Mouse (Mus musculus): Measurements from ENCODE around the gene Aprt. TPM values are rescaled to one million over a fixed set of nuclear protein-coding genes. Genes with fewer than 3 reads are reported as not detected.

The Aprt gene
- total and polyA plus RNA-seq, 3 experiments, result 516 to 561 (median 524) TPM

GRCm38 (mm10) chr8:122625811-122626210, 49.1 kb upstream of the Aprt start:
- dilution Hi-C loops (cut with MboI; ENCODE audit: extremely low pct_ligation_motif_present, extremely low pct_unique_long_range_greater_than_20kb, low sequenced_read_pairs), result no loop called here

GRCm38 (mm10) chr8:122624653-122625052, 47.9 kb upstream of the Aprt start:
- TF ChIP-seq MXI1 (IDR thresholded peaks at IDR 0.05; ENCODE audit: low read depth, low read length) (no peak), UBTF (IDR thresholded peaks at IDR 0.05; ENCODE audit: low read depth, low read length) (no peak), IRF4 (IDR thresholded peaks at IDR 0.05; ENCODE audit: low read depth, low read length) (no peak), NELFE (IDR thresholded peaks at IDR 0.05; ENCODE audit: low read depth, low read length) (no peak), CTCF (conservative IDR thresholded peaks at IDR 0.05 in 1 of 2, IDR thresholded peaks at IDR 0.05 in 1 of 2; ENCODE audit: low read depth in 2 of 2, low read length in 2 of 2) (peak in 1 of 2 experiments; percentile 45; a peak in 2 of 4 replicates), KAT2A (IDR thresholded peaks at IDR 0.05; ENCODE audit: insufficient replicate concordance, low read length) (no peak), PAX5 (IDR thresholded peaks at IDR 0.05; ENCODE audit: low read length) (no peak), EP300 (IDR thresholded peaks at IDR 0.05; ENCODE audit: low read length) (no peak), ZKSCAN1 (IDR thresholded peaks at IDR 0.05; ENCODE audit: borderline replicate concordance, low read depth, low read length) (no peak), ZNF384 (IDR thresholded peaks at IDR 0.05; ENCODE audit: low read depth, low read length) (no peak), SMC3 (IDR thresholded peaks at IDR 0.05; ENCODE audit: low read depth, low read length) (peak; percentile 44), USF2 (conservative IDR thresholded peaks at IDR 0.05; ENCODE audit: low read depth, low read length) (no peak), MEF2A (IDR thresholded peaks at IDR 0.05; ENCODE audit: borderline replicate concordance, low read depth, low read length) (no peak), RAD21 (IDR thresholded peaks at IDR 0.05; ENCODE audit: low read depth, low read length) (peak; percentile 3; the same call in 1 of the 2 replicates)
- no peaks in the 10 kb centered on the region for H3K27me3 ChIP-seq (replicated peaks)
- dilution Hi-C loops (cut with MboI; ENCODE audit: extremely low pct_ligation_motif_present, extremely low pct_unique_long_range_greater_than_20kb, low sequenced_read_pairs) (no loop called here), in situ Hi-C loops (cut with MboI; ENCODE audit: low pct_ligation_motif_present, low pct_unique_long_range_greater_than_20kb, low sequenced_read_pairs) (loop anchor here (5.0 kb wide), 1 partner anchor 203 kb away; no protein-coding TSS in a partner anchor)
- H3K9me3 ChIP-seq (replicated peaks; ENCODE audit: low read length), result no peaks in the 10 kb centered on the region
- H3K79me2 ChIP-seq (replicated peaks; ENCODE audit: control insufficient read depth, extremely low read depth, insufficient read depth, poor library complexity, severe bottlenecking), result no peaks in the 10 kb centered on the region
- H3K4me2 ChIP-seq (ENCODE audit: insufficient read depth, low read depth, poor library complexity, severe bottlenecking), result no peak overlapping the region
- H3K36me3 ChIP-seq (replicated peaks in 1 of 2; ENCODE audit: control insufficient read depth in 1 of 2, insufficient read depth in 1 of 2, low read length in 1 of 2), result peaks cover 12 to 24% of the 10 kb centered on the region in 2 experiments
- no peak overlapping the region for H3K4me3 ChIP-seq (replicated peaks in 1 of 3; ENCODE audit: low read depth in 2 of 3, low read length in 2 of 3, poor library complexity in 1 of 3)
- H3K9ac ChIP-seq (ENCODE audit: insufficient read depth, low read depth), result no peak overlapping the region
- no peak for DNase-seq (ENCODE audit: extremely low read depth)
- peaks cover 10 to 47% of the 10 kb centered on the region in 2 experiments for H3K4me1 ChIP-seq (ENCODE audit: control insufficient read depth in 1 of 2, insufficient read depth in 2 of 2)
- no peak overlapping the region for H3K27ac ChIP-seq (ENCODE audit: insufficient read depth, low read depth)

More at GRCm38 (mm10) chr8:122625811-122626210, 49.1 kb upstream of the Aprt start:
- Histone ChIP-seq H3K79me2 (replicated peaks; ENCODE audit: control insufficient read depth, extremely low read depth, insufficient read depth, poor library complexity, severe bottlenecking) (no peaks in the 10 kb centered on the region), H3K9ac (ENCODE audit: insufficient read depth, low read depth) (no peak overlapping the region), H3K9me3 (replicated peaks; ENCODE audit: low read length) (no peaks in the 10 kb centered on the region), H3K4me3 (replicated peaks in 1 of 3; ENCODE audit: low read depth in 2 of 3, low read length in 2 of 3, poor library complexity in 1 of 3) (no peak overlapping the region), H3K36me3 (replicated peaks in 1 of 2; ENCODE audit: control insufficient read depth in 1 of 2, insufficient read depth in 1 of 2, low read length in 1 of 2) (peaks cover 19 to 35% of the 10 kb centered on the region in 2 experiments), H3K4me2 (ENCODE audit: insufficient read depth, low read depth, poor library complexity, severe bottlenecking) (no peak overlapping the region), H3K4me1 (ENCODE audit: control insufficient read depth in 1 of 2, insufficient read depth in 2 of 2) (peaks cover 10 to 37% of the 10 kb centered on the region in 2 experiments), H3K27ac (ENCODE audit: insufficient read depth, low read depth) (no peak overlapping the region), H3K27me3 (replicated peaks) (no peaks in the 10 kb centered on the region)
- DNase-seq (ENCODE audit: extremely low read depth), result no peak
- in situ Hi-C loops (cut with MboI; ENCODE audit: low pct_ligation_motif_present, low pct_unique_long_range_greater_than_20kb, low sequenced_read_pairs), result no loop called here
- no peak for TF ChIP-seq TBP (conservative IDR thresholded peaks at IDR 0.05; ENCODE audit: low read depth, low read length)
- TF ChIP-seq ETS1 (conservative IDR thresholded peaks at IDR 0.05; ENCODE audit: low read depth, low read length), result no peak
- no peak for TF ChIP-seq PAX5 (IDR thresholded peaks at IDR 0.05; ENCODE audit: low read length)
- TF ChIP-seq NELFE (IDR thresholded peaks at IDR 0.05; ENCODE audit: low read depth, low read length), result no peak
- no peak for TF ChIP-seq CTCF (conservative IDR thresholded peaks at IDR 0.05 in 1 of 2, IDR thresholded peaks at IDR 0.05 in 1 of 2; ENCODE audit: low read depth in 2 of 2, low read length in 2 of 2)
- no peak for TF ChIP-seq USF2 (conservative IDR thresholded peaks at IDR 0.05; ENCODE audit: low read depth, low read length)
- TF ChIP-seq SIN3A (IDR thresholded peaks at IDR 0.05; ENCODE audit: low read length), result no peak
- TF ChIP-seq MYC (IDR thresholded peaks at IDR 0.05; ENCODE audit: low read depth, low read length), result no peak
- TF ChIP-seq ZKSCAN1 (IDR thresholded peaks at IDR 0.05; ENCODE audit: borderline replicate concordance, low read depth, low read length), result no peak

Measured in CH12.LX (cell line).